Mouse (Mus musculus) spleen, postnatal 14 days (tissue): ENCODE data around the gene Gm10409.
"Not testable (repeated sequence)": the region's sequence is repeated elsewhere in the genome, so short reads cannot be mapped to it uniquely, and the experiment has no call there.

ENCODE experiments used
- DNase-seq, 2 experiments: peaks; one replicate each; pipeline ENCODE4 v3.0.0; 2021 to 2022; ENCODE audit warnings: low spot score in 2 of 2

Gene Gm10409

GRCm38 (mm10) chr14:3412314-3412713 lies at the start of gene Gm10409:
Gm10409 (plus strand) TSS chr14:3412614.
- DNase-seq: not testable (repeated sequence)

GRCm38 (mm10) chr14:3394793-3395192 lies 17.6 kb upstream of the Gm10409 start, which contains the start of gene Gm10413:
Gm10413 (plus strand) TSS chr14:3395093.
- not testable (repeated sequence) for DNase-seq

GRCm38 (mm10) chr14:3427803-3428202 lies 15.4 kb downstream of the Gm10409 start, which contains the start of gene Gm3005:
Gm3005 (plus strand) TSS chr14:3428103.
- not testable (repeated sequence) for DNase-seq

GRCm38 (mm10) chr14:3449079-3449478 lies 36.7 kb downstream of the Gm10409 start, which contains the start of gene Gm10408:
Gm10408 (plus strand) TSS chr14:3449379.
- DNase-seq: not testable (repeated sequence)
